In the genomic region with DNA sequence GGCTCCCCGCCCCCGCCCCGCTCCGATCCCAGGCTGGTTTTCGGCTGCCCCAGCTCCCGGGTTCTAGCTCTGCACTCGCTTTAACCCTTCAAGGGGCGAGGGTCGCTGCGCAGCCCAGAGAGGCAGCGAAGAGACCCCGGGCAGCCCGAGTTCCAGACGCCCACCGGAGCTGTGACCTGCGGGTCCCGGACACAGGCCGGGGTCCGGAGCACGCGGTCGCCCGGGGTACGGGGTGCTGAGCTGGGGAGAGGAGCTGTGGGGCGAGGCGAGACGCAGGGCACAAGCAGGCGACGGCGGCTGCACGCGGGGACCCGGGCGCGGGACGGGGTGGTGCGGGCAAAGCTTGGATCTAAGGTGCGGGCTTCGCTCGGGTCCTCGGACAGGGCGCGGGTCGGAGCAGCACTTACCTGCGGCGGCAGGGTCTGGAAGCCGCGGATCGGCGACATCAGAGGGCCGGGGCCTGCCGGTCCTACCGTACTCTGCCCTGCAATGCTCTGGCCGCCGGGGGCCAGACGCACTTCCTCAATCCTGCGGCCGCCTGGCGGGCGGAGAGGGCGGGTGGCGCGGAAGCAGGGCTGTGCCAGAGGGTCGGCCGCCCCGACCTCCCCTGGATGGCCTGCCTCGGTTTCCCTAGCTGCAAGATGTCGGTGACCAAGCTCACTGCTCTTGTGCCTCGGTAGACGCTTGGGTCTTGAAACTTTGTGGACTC, we compare ENCODE assay signal across 8 mouse cellular contexts. TPM values are rescaled to one million over a fixed set of nuclear protein-coding genes. Genes with fewer than 3 reads are reported as not detected.
DNase-seq lines count a peak whose midpoint lies in the region; ATAC-seq lines count a peak whose summit lies in the region.

A gene (minus strand): TSS at position 538 of the 709 bp plus-strand sequence.

- no peaks in the 10 kb centered on the region for H3K9me3 ChIP-seq in embryonic facial prominence, embryonic 13.5 days
- no peaks in the 10 kb centered on the region for H3K9me3 ChIP-seq in heart, embryonic 13.5 days
- H3K9me3 ChIP-seq in kidney, embryonic 16.5 days (ENCODE audit: low read length) = no peaks in the 10 kb centered on the region

- peak within 1 kb of the TSS; percentile 93 for H3K4me2 ChIP-seq in embryonic facial prominence, embryonic 13.5 days
- peak within 1 kb of the TSS; percentile 81 for H3K4me2 ChIP-seq in heart, embryonic 13.5 days
- peak within 1 kb of the TSS; percentile 90 for H3K4me2 ChIP-seq in kidney, embryonic 16.5 days (replicated peaks; ENCODE audit: low read depth, low read length)

- no peaks in the 10 kb centered on the region for H3K36me3 ChIP-seq in embryonic facial prominence, embryonic 13.5 days
- no peaks in the 10 kb centered on the region for H3K36me3 ChIP-seq in heart, embryonic 13.5 days
- no peaks in the 10 kb centered on the region for H3K36me3 ChIP-seq in kidney, embryonic 16.5 days (ENCODE audit: insufficient read depth, low read length)

- under 1% methylated on average over 70 of the region's 70 CpGs for WGBS in embryonic facial prominence, embryonic 13.5 days
- under 1% methylated on average over 70 of the region's 70 CpGs for WGBS in heart, embryonic 13.5 days
- under 1% methylated on average over 70 of the region's 70 CpGs for WGBS in kidney, embryonic 16.5 days

- ATAC-seq in embryonic facial prominence, embryonic 13.5 days (ENCODE audit: insufficient number of reproducible peaks, insufficient read depth, low FRiP score, low TSS enrichment, low read depth) = peak; percentile 65
- ATAC-seq in heart, embryonic 13.5 days (ENCODE audit: extremely low read depth, insufficient number of reproducible peaks, low FRiP score, low TSS enrichment) = peak; percentile 58; the same call in 1 of the 2 replicates
- peak; percentile 84 for ATAC-seq in kidney, embryonic 16.5 days (ENCODE audit: low FRiP score, low TSS enrichment)

- peak within 1 kb of the TSS; percentile 76 for H3K27ac ChIP-seq in embryonic facial prominence, embryonic 13.5 days
- H3K27ac ChIP-seq in heart, embryonic 13.5 days (replicated peaks) = peak within 1 kb of the TSS; percentile 69
- H3K27ac ChIP-seq in kidney, embryonic 16.5 days (ENCODE audit: low read length) = peak within 1 kb of the TSS; percentile 62

- peak; percentile 76 to 78 for DNase-seq in B cell, adult 2 months
- DNase-seq in NIH3T3 (ENCODE audit: low read depth) = peak; percentile 82
- peak; percentile 63 for DNase-seq in lung, postnatal 25 days (ENCODE audit: low spot score)
- peak; percentile 61 for DNase-seq in retina, postnatal 1 day
- DNase-seq in cerebellum, adult 9-11 months = no peak

- no peaks in the 10 kb centered on the region for H3K27me3 ChIP-seq in embryonic facial prominence, embryonic 13.5 days
- H3K27me3 ChIP-seq in heart, embryonic 13.5 days (replicated peaks) = peaks cover 1% of the 10 kb centered on the region; the same call in 1 of the 2 replicates
- H3K27me3 ChIP-seq in kidney, embryonic 16.5 days (ENCODE audit: insufficient read depth, low read length) = no peaks in the 10 kb centered on the region

- H3K4me3 ChIP-seq in embryonic facial prominence, embryonic 13.5 days = peak within 1 kb of the TSS; percentile 70
- peak within 1 kb of the TSS; percentile 78 for H3K4me3 ChIP-seq in heart, embryonic 13.5 days
- H3K4me3 ChIP-seq in kidney, embryonic 16.5 days (ENCODE audit: low read length) = peak within 1 kb of the TSS; percentile 80

- H3K9ac ChIP-seq in embryonic facial prominence, embryonic 13.5 days = peak within 1 kb of the TSS; percentile 92
- H3K9ac ChIP-seq in heart, embryonic 13.5 days = peak within 1 kb of the TSS; percentile 93
- H3K9ac ChIP-seq in kidney, embryonic 16.5 days (replicated peaks; ENCODE audit: low read length) = peak within 1 kb of the TSS; percentile 92

- peaks cover 31% of the 10 kb centered on the region for H3K4me1 ChIP-seq in embryonic facial prominence, embryonic 13.5 days
- H3K4me1 ChIP-seq in heart, embryonic 13.5 days = peaks cover 14% of the 10 kb centered on the region
- peaks cover 7% of the 10 kb centered on the region; the same call in 1 of the 2 replicates for H3K4me1 ChIP-seq in kidney, embryonic 16.5 days (ENCODE audit: insufficient read depth, low read length)

RNA-seq across cellular contexts. Expression of the gene that starts here (rescaled TPM):
- polyA plus RNA-seq in embryonic facial prominence, embryonic 13.5 days (2015; fragmentation: Nextera tagmentation; extraction: Ambion mirVana) = 14.3 and 15.8 TPM in 2 replicates
- polyA plus RNA-seq in heart, embryonic 13.5 days (2015; fragmentation: Nextera tagmentation; extraction: Ambion mirVana) = 7.0 and 8.0 TPM in 2 replicates
- 16.7 and 18.1 TPM in 2 replicates for polyA plus RNA-seq in kidney, embryonic 16.5 days (2015; fragmentation: Nextera tagmentation; extraction: Ambion mirVana)
